Mouse (Mus musculus): ENCODE data around the gene Etnk2.
A peak's percentile ranks its signal among the peaks of the same experiment; 100 is the strongest.

The Etnk2 gene

GRCm38 (mm10) chr1:133382552-133383155, 19.3 kb downstream of the Etnk2 start:
- no peak for DNase-seq (ENCODE audit: low read depth)

DNA sequence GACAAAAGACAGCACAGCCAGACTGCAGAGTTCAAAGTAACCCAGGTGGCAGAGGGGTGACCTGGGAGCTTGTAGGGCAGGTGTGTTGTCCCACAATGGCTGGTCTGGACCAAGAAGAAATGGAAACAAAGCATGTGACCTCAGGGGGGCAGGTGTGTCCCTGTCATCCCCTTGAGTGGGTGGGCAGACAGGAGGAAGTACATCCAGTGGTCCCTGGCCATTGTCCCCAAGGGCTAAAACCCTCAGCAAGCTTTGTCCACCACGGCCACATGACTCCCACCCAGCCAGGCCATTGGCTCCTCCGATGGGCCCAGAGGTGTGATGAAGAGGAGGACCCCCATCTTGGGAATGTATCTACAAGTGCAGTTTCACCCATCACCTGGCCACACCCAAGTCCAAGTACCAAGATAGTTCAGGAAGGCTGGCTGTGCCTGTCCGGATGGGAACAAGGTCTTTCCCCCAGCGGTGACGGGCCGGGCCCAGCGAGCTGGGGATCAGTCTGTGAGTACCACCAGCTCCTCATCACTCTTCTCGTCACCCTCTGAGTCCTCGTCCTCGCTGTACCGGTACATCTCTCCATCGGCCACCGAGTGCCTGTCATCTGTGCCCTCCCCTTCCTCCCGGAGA, 19.9 kb downstream of the Etnk2 start:
- DNase-seq (ENCODE audit: low read depth): no peak

GRCm38 (mm10) chr1:133385506-133385905, 22.1 kb downstream of the Etnk2 start:
- DNase-seq (ENCODE audit: low read depth): peak; percentile 82

GRCm38 (mm10) chr1:133386209-133386608, 22.8 kb downstream of the Etnk2 start:
- no peak for DNase-seq (ENCODE audit: low read depth)

- no peak for DNase-seq (ENCODE audit: low read depth)
Measured at GRCm38 (mm10) chr1:133387539-133388268, 24.3 kb downstream of the Etnk2 start.

GRCm38 (mm10) chr1:133394702-133395101, 31.3 kb downstream of the Etnk2 start:
- DNase-seq (ENCODE audit: low read depth): no peak

DNA sequence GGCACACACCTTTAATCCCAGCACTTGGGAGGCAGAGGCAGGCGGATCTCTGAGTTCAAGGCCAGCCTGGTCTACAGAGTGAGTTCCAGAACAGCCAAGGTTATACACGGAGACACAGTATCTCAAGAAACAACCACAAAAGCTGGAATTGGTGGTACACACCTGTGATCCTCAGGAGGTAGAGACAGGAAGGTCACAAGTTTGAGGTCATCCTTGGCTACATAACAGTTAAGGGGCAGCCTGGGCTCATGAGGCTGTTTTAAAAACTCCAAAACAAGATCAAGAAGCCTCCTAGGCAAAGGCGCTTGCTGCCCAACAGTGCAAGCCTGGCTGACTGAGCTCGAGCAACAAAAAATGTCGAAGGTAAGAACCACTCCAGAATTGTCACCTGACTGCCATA, 33.3 kb downstream of the Etnk2 start:
- DNase-seq (ENCODE audit: low read depth): no peak

DNA sequence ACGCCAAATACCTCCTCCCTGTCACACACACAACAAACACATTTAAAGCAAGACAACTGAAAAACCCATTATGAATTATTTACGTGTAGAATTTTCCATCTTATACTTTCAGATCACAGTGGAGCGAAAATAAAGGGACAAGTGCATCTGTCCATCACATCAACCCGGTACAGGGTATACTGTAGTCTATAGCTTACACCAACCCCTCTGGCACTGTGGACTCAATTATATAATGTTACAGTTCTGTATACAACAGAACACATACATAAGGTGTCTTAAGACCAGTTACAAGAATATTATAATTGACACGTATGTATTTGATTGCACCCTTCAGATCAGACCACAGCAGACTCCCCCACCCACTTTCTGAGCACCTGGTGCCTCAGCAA, 33.7 kb downstream of the Etnk2 start:
- no peak for DNase-seq (ENCODE audit: low read depth)

GRCm38 (mm10) chr1:133397483-133398237, 34.3 kb downstream of the Etnk2 start:
- no peak for DNase-seq (ENCODE audit: low read depth)

DNA sequence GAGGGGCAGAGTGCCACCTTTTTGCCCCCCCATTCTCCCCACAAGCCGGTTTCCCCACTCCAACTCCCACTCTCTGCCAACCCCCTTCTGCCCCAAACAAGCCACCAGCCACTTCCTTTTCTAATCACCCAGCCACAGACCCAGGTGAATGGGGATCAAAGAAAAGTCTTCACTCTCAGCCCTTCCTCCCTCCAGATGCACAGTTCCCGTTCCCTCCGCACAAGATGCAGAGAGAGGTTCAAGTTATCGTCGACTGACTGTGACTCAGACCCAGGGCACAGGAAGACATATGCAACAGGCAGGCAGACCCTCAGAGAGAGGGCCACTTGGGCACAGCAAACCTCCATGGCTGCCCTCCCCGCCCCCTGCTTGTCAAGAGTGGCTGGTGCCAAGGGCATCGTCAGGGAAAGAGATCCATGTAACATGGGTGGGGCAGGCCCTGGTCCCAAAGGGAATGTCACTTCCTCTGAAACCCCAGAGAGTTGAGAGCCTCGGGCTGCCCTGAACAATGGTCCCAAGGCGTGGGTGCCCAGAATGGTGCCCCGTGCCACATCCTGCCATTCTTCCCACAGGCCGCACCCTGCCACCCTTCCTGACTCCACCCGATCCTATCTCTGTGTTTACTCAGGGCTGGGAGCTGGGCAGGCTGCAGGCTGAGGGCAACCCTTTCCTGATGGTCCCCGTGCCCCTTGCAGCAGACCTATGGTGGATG, 36.8 kb downstream of the Etnk2 start:
- no peak for DNase-seq (ENCODE audit: low read depth)

- DNase-seq (ENCODE audit: low read depth): no peak
Measured at GRCm38 (mm10) chr1:133404005-133404404, 40.6 kb downstream of the Etnk2 start.

DNA sequence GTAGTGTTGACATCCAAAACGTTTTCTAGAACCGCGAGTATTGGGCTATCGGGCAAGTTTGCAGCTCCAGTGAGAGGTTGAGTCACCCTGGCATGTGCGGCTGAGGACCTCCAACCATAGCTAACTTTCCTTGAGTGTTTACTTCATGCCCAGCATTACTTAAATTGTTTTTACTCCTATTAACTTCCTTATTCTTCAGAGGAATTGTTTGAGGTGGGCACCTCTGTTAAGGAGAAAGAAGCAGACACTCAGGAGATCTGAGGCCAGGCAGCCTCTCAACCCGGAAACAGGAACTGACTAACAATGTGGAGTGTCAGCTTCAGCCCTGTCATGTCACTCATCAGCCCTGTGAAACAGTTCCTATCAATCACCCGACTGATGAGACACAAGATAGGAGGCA, 43.2 kb downstream of the Etnk2 start:
- no peak for DNase-seq (ENCODE audit: low read depth)

DNA sequence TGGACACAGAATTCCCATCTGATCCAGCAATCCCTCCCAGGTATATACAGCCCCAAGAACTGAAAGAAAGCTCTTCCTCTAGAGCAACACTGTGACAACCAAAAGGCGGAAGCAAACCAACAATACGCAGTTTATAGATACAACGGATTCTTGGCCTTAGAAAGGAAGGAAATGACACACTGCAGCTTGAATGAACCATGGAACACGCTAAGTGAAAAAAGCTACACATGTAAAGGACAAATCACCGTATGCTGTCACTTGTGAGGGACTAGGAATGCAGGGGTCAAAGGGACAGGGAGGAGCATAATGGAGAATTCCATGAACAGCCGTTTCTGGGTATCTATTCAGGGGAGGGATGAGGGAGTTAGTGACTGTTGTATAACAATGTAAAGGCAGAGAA, 44.1 kb downstream of the Etnk2 start:
- no peak for DNase-seq (ENCODE audit: low read depth)

GRCm38 (mm10) chr1:133408321-133408720, 44.9 kb downstream of the Etnk2 start:
- no peak for DNase-seq (ENCODE audit: low read depth)

DNA sequence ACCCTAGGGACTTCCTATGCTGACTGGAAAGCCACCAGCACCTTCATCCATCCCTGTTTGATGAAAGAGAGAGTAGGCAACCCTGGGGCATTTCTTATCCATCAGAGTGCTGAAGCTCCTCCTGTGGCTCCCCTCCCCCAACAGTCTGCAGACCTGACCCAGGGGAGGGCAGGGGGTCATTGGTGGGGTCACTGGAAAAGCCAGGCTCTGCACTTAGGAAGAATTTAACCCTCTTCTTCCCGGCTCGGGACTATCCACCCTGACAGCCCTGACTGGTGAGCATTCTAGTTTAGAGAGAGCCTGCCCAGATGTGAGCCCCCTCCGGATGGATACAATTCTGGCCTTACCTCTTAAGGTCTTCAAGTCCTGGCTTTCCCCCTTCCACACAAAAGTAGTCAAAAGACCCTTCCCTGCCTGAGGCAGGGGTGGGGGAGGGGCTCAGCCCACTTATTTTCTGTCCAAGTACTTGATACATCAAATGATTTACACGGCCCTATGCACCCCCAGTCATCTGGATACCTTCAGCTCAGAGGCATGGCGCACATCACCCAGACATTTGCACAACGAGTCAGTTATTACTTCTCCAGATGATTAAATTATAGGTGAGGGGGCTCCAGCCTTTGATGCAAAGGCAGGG, 45.6 kb downstream of the Etnk2 start:
- no peak for DNase-seq (ENCODE audit: low read depth)

DNA sequence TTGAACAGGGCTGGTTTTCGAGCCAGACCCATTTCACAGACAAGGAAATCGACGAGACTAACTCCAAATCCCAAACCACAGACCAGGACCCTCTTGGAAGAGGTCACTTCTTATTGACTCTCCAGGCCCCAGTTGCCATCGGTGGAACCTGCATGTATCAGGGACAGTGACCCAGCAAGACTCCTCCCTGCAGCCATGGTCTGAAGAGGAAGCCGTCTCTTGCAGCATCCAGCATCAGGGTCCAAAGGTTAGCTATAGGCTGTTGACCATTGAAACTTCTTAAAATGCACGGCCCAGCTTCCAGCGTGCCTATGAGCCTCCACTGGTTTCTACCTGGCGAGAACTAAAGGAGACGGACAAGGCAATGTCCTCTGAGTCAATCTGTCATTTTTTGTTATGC, 46.4 kb downstream of the Etnk2 start:
- DNase-seq (ENCODE audit: low read depth): no peak

DNA sequence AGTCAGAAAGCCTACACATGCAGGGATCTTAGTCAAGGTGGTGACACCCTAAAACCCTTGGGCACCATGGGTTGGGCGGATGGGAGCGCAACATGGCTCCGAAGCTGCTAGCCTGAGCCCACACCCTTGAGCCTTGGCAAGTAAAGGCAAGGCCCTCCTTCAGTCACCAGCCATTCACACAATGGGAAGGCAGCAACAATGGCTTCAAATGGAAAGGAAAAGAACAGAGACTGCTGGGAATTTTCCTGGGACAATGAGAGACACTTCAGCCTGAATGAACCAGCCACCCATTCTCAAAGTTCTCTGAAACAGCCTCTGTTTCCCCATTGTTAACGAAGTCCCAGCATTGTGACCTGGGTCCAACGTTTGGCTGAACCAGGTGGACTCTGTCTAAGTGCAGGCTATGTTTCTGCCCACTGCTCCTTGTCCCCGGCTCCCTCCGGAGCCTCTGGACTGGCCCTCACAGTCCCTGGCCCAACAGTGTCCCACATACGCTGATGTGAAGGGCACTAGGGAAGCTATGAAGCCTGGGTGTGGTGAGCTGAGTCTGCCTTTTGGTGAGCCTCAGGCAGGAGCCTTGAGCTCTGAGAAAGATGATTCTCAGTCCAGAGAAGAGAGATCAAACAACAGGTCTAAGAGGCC, 48.3 kb downstream of the Etnk2 start:
- DNase-seq (ENCODE audit: low read depth): no peak

GRCm38 (mm10) chr1:133412941-133413340, 49.6 kb downstream of the Etnk2 start:
- DNase-seq (ENCODE audit: low read depth): no peak

- no peak for DNase-seq (ENCODE audit: low read depth)
Measured at GRCm38 (mm10) chr1:133415086-133415485, 51.7 kb downstream of the Etnk2 start.

DNA sequence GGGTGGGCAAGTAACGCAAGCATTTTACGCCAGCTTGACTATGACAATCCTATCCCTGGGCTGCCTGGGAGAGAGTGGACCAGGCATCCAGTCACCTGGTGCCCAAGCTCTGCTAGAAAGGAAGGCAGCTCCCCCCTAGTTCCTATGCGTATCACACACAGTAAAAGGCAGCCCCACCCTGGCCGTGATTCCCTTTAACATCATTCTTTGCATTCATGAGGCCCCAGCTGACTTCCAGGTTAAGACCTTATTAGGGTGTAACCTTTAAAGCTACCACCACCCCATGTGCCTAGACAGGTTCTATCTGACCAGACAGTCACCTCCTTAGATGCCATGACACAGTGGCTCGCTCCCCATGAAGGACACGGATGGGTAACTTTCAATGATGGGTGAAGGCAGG, 52.1 kb downstream of the Etnk2 start:
- DNase-seq (ENCODE audit: low read depth): no peak

DNA sequence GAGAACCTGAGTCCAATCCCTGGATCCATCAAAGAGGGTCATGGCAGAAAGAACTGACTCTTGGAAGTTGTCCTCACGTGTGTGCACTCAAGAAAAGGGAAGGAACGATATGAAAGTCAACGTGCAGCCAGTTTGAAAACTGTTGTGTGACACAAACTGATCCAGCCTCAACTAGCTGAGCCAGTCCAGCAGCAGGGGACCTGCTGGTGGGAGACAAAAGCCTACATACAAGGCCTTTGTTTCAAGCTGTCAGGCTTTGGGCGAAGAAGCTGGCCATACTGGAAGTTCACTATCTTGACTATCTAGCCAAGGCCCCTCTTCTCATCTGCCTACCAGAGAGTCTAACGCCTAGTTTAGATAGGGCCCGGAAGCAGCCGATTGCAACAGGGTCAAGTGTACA, 53.1 kb downstream of the Etnk2 start:
- no peak for DNase-seq (ENCODE audit: low read depth)

All from induced T-regulatory cell, adult 2 months (primary cell).